Mouse (Mus musculus): ENCODE data around the gene Gm45837. TPM values are rescaled to one million over a fixed set of nuclear protein-coding genes. Genes with fewer than 3 reads are reported as not detected.

The Gm45837 gene
- 0.20 and 0.26 TPM in 2 replicates for polyA plus RNA-seq (2012; rRNA removed)

GRCm38 (mm10) chr7:101410267-101410936 is at the start of gene Gm45837:
Gene Gm45837, plus strand, starts transcription at chr7:101410886.

GRCm38 (mm10) chr7:101421529-101421928 is 10.8 kb downstream of the Gm45837 start, which contains the start of gene Pde2a:
Gene Pde2a, plus strand, starts transcription at chr7:101421691.

Other genes with a start within 250 kb of the Gm45837 start
- gene Atg16l2, start 108.6 kb upstream of the Gm45837 start, polyA plus RNA-seq (2012; rRNA removed) = 11.1 and 12.9 TPM in 2 replicates
- 277 and 280 TPM in 2 replicates for gene Stard10, start 93.8 kb upstream of the Gm45837 start, polyA plus RNA-seq (2012; rRNA removed)
- 24.7 and 24.9 TPM in 2 replicates for gene Arap1, start 62.8 kb upstream of the Gm45837 start, polyA plus RNA-seq (2012; rRNA removed)
- 11.4 and 12.0 TPM in 2 replicates for gene Pde2a, start 10.8 kb downstream of the Gm45837 start, polyA plus RNA-seq (2012; rRNA removed)
- gene Art2b, start 174.7 kb downstream of the Gm45837 start, polyA plus RNA-seq (2012; rRNA removed) = 0.15 and 0.34 TPM in 2 replicates

Data from liver, embryonic 18 days (tissue).